Mouse (Mus musculus) stomach, embryonic 16.5 days (tissue): ENCODE results near the gene Lcmt1. TPM values are rescaled to one million over a fixed set of nuclear protein-coding genes. Genes with fewer than 3 reads are reported as not detected.

ENCODE experiments used
- ATAC-seq: fragments of 200-750 bp; cut with Nextera tagmentation; 2 replicates; pipeline ENCODE4 v1.8.0; 2017; ENCODE audit warnings: moderate number of reproducible peaks, moderate TSS enrichment; ENCODE audit not compliant: insufficient read depth, low FRiP score
- H3K27ac ChIP-seq: fragments of 300-500 bp; sonication (generic); 2 replicates; pipeline ENCODE4 v1.5.1; 2014; ENCODE audit warnings: low read length
- H3K27me3 ChIP-seq: fragments of 300-500 bp; sonication (generic); 2 replicates; pipeline ENCODE4 v1.6.1; 2014; ENCODE audit warnings: low read length, control low read depth, mixed read lengths; ENCODE audit not compliant: control insufficient read depth, insufficient read depth
- H3K36me3 ChIP-seq: fragments of 300-500 bp; sonication (generic); 2 replicates; pipeline ENCODE4 v1.6.1; 2014; ENCODE audit warnings: low read length; ENCODE audit not compliant: control insufficient read depth, insufficient read depth
- H3K4me1 ChIP-seq: fragments of 300-500 bp; sonication (generic); 2 replicates; pipeline ENCODE4 v1.6.1; 2014; ENCODE audit warnings: low read length, control low read depth, mixed read lengths; ENCODE audit not compliant: control insufficient read depth, insufficient read depth
- H3K4me2 ChIP-seq: fragments of 300-500 bp; sonication (generic); 2 replicates; pipeline ENCODE4 v1.6.1; 2014; ENCODE audit warnings: low read depth, low read length, mixed read lengths
- H3K4me3 ChIP-seq: fragments of 300-500 bp; sonication (generic); replicated peaks from 2 replicates; pipeline ENCODE4 v1.5.1; 2014; ENCODE audit warnings: mild to moderate bottlenecking, low read length
- H3K9ac ChIP-seq: fragments of 300-500 bp; sonication (generic); 2 replicates; pipeline ENCODE4 v1.6.1; 2014; ENCODE audit warnings: low read length
- H3K9me3 ChIP-seq: fragments of 300-500 bp; sonication (generic); replicated peaks from 2 replicates; pipeline ENCODE4 v1.6.1; 2016; ENCODE audit warnings: low read length, control low read depth; ENCODE audit not compliant: control insufficient read depth
- WGBS: fragments of 180-500 bp; shearing (Covaris S2); extraction: QIAGEN DNeasy Blood & Tissue Kit; methylation state at CpG from one replicate; pipeline ENCODE4 v1.1.7; 2014; 5-methylcytosine and 5-hydroxymethylcytosine counted together
- polyA plus RNA-seq: library from polyadenylated mRNA; unstranded; fragments of >200 nt; fragmentation: Nextera tagmentation; extraction: Ambion mirVana; gene quantifications from 2 replicates; pipeline ENCODE4 v1.2.1, GENCODE M21; 2015

Lcmt1 gene
- polyA plus RNA-seq: 40.3 and 44.1 TPM in 2 replicates

DNA sequence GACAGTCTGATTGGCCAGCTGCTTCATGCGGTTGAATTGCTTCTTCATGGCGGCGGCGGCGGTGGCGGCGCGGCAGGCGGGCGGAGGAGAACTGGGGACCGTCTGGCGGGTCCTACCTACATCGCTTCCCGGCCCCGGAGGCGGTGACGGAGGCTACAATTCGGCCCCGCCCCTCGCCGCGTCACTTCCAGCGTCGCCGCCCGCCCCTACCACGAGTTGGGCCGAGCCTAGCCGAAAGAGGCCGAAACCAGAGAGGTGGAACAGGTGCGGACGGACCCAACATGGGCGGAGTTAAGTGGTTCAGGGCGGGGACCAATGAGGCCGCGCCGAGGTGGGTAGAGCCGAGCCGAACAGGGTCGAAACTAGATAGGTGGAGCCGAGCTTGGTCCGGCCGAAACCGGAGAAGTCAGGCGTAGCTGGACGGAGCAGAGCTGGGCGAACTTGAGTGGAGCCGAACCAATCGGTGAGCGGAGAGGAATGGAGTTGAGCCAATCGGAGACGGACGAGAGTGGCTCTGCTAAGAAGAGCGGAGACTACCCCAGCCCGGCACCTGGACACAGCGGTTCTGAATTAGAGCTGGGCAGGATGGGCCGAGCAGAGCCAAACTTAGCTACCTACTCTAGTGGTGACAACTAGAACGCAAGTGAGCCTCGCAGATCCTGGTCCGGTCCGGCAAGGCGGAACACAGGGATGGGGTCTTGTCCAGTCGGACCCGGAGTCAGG, at the start of gene Lcmt1, which contains the start of gene Arhgap17:
Gene Lcmt1, plus strand, starts transcription at position 26 of the 723 bp plus-strand sequence.
Gene Arhgap17, minus strand, starts transcription at position 157 of the 723 bp plus-strand sequence.
- under 1% methylated on average over 64 of the region's 64 CpGs for WGBS

GRCm38 (mm10) chr7:123322452-123323121, 47.0 kb upstream of the Lcmt1 start:
- H3K9me3 ChIP-seq: no peaks in the 10 kb centered on the region
- H3K27me3 ChIP-seq: no peaks in the 10 kb centered on the region
- H3K4me3 ChIP-seq: no peak overlapping the region
- no peak for ATAC-seq
- H3K9ac ChIP-seq: no peak overlapping the region
- WGBS: 75% methylated on average over 13 of the region's 13 CpGs
- H3K27ac ChIP-seq: no peak overlapping the region
- H3K36me3 ChIP-seq: peaks cover 4% of the 10 kb centered on the region; the same call in 1 of the 2 replicates
- no peak overlapping the region for H3K4me2 ChIP-seq
- H3K4me1 ChIP-seq: no peaks in the 10 kb centered on the region

More for the DNA sequence above, at the start of gene Lcmt1, which contains the start of gene Arhgap17:
- Histone ChIP-seq H3K9me3 (no peaks in the 10 kb centered on the region), H3K4me2 (peak within 1 kb of the TSS; percentile 89), H3K9ac (peak within 1 kb of the TSS; percentile 92), H3K27me3 (no peaks in the 10 kb centered on the region), H3K36me3 (no peaks in the 10 kb centered on the region), H3K4me1 (peaks cover 30% of the 10 kb centered on the region), H3K27ac (peak within 1 kb of the TSS; percentile 84), H3K4me3 (peak within 1 kb of the TSS; percentile 80)
- ATAC-seq: peak; percentile 98

- Histone ChIP-seq H3K36me3 (peaks cover 4% of the 10 kb centered on the region; the same call in 1 of the 2 replicates), H3K9me3 (no peaks in the 10 kb centered on the region), H3K9ac (no peak overlapping the region), H3K4me1 (no peaks in the 10 kb centered on the region), H3K27ac (no peak overlapping the region), H3K27me3 (no peaks in the 10 kb centered on the region), H3K4me3 (no peak overlapping the region), H3K4me2 (no peak overlapping the region)
- ATAC-seq: no peak
- WGBS: 91% methylated on average over 2 of the region's 2 CpGs
These were observed 46.2 kb upstream of the Lcmt1 start for GRCm38 (mm10) chr7:123323388-123323787.

- H3K36me3 ChIP-seq: peaks cover 4% of the 10 kb centered on the region; the same call in 1 of the 2 replicates
- 91% methylated on average over 1 of the region's 1 CpGs for WGBS
These were observed 45.5 kb upstream of the Lcmt1 start for GRCm38 (mm10) chr7:123324105-123324504.

DNA sequence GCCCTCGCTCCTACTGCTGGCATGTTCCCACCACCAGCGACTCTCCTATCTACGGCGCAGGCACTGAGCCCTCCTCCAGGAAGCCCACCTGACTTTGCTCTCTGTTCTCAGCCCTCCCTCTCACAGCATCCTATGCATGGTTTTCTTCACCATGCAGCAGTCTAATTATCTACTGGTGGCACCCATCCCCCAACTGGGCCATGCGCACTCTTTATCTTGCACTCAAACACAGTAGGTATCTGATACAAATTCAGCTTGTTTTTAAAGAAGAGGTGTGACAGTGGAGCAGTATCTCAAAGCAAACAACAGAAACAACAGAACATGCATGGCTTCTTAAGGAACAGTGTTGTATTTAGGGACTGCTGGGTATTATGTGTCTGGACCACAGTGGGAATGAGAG, 43.5 kb upstream of the Lcmt1 start:
- Histone ChIP-seq H3K4me2 (no peak overlapping the region), H3K4me3 (no peak overlapping the region), H3K4me1 (no peaks in the 10 kb centered on the region), H3K9me3 (no peaks in the 10 kb centered on the region), H3K27me3 (no peaks in the 10 kb centered on the region), H3K36me3 (peaks cover 4% of the 10 kb centered on the region; the same call in 1 of the 2 replicates), H3K27ac (no peak overlapping the region), H3K9ac (no peak overlapping the region)
- ATAC-seq: no peak
- 87% methylated on average over 5 of the region's 5 CpGs for WGBS

More at GRCm38 (mm10) chr7:123324105-123324504, 45.5 kb upstream of the Lcmt1 start:
- Histone ChIP-seq H3K4me2 (no peak overlapping the region), H3K9me3 (no peaks in the 10 kb centered on the region), H3K4me3 (no peak overlapping the region), H3K27me3 (no peaks in the 10 kb centered on the region), H3K4me1 (no peaks in the 10 kb centered on the region), H3K9ac (no peak overlapping the region), H3K27ac (no peak overlapping the region)
- ATAC-seq: no peak

DNA sequence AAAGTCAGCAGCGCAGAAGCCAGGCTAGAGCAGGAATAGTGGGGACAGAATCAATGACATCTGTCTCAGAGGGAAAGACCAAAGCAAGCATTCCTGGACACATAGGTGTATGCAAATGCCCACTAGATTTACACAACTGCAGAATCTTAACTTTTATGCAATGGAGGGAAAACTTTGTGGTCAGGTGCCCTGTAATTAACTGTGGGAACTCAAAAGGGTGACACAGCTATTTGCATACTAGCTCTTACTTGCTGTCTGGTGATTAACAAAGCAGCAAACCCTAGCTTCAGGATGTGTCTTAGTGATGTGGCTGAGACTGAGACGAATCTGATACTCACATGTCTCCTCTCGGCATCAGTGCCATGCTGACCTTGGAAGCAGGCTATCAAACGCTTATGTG, 42.7 kb upstream of the Lcmt1 start:
- Histone ChIP-seq H3K36me3 (no peaks in the 10 kb centered on the region), H3K27me3 (no peaks in the 10 kb centered on the region), H3K4me2 (no peak overlapping the region), H3K4me1 (no peaks in the 10 kb centered on the region), H3K27ac (no peak overlapping the region), H3K4me3 (no peak overlapping the region), H3K9me3 (no peaks in the 10 kb centered on the region), H3K9ac (no peak overlapping the region)
- no peak for ATAC-seq
- WGBS: 86% methylated on average over 4 of the region's 4 CpGs

- 86% methylated on average over 4 of the region's 4 CpGs for WGBS
- ATAC-seq: no peak
- H3K27me3 ChIP-seq: no peaks in the 10 kb centered on the region
- no peaks in the 10 kb centered on the region for H3K4me1 ChIP-seq
- no peaks in the 10 kb centered on the region for H3K9me3 ChIP-seq
- no peak overlapping the region for H3K9ac ChIP-seq
- no peak overlapping the region for H3K27ac ChIP-seq
- no peaks in the 10 kb centered on the region for H3K36me3 ChIP-seq
- H3K4me2 ChIP-seq: no peak overlapping the region
- H3K4me3 ChIP-seq: no peak overlapping the region
These were observed 41.7 kb upstream of the Lcmt1 start for GRCm38 (mm10) chr7:123327909-123328308.

DNA sequence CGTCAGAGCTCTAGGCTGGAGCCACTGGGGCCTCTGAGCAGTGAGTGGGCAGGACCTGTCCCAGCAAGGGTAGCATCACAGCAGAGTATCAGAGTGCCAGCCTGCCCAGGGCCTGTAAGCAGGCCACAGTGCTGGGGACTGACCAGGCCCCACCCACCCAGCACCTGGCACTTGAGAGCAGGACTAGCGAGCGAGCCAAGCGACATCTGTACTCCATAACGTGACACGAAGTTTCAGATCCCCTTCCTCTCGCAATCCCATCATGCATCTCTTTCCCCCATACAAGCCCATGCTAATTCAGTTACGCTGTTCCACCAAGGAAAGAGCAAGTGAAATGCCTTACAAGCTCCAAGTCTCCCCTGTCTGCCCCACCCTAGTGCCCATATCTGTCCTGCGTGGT, 39.1 kb upstream of the Lcmt1 start:
- H3K9ac ChIP-seq: no peak overlapping the region
- no peak overlapping the region for H3K4me3 ChIP-seq
- H3K27me3 ChIP-seq: no peaks in the 10 kb centered on the region
- 81% methylated on average over 9 of the region's 9 CpGs for WGBS
- ATAC-seq: no peak
- no peak overlapping the region for H3K4me2 ChIP-seq
- no peaks in the 10 kb centered on the region for H3K9me3 ChIP-seq
- H3K36me3 ChIP-seq: no peaks in the 10 kb centered on the region
- no peak overlapping the region for H3K27ac ChIP-seq
- no peaks in the 10 kb centered on the region for H3K4me1 ChIP-seq

- 73% methylated on average over 1 of the region's 1 CpGs for WGBS
- ATAC-seq: no peak
- Histone ChIP-seq H3K27me3 (no peaks in the 10 kb centered on the region), H3K27ac (peak overlapping the region; percentile 24; the same call in 1 of the 2 replicates), H3K36me3 (no peaks in the 10 kb centered on the region), H3K4me3 (no peak overlapping the region), H3K9me3 (no peaks in the 10 kb centered on the region), H3K4me2 (no peak overlapping the region), H3K9ac (no peak overlapping the region), H3K4me1 (peaks cover 9% of the 10 kb centered on the region; the same call in 1 of the 2 replicates)
These were observed 33.3 kb upstream of the Lcmt1 start for GRCm38 (mm10) chr7:123336322-123336721.
